Mouse (Mus musculus) adrenal gland, adult 2 months (tissue): Measurements from ENCODE around the gene Ccdc73. TPM values are rescaled to one million over a fixed set of nuclear protein-coding genes. Genes with fewer than 3 reads are reported as not detected.

Experiments used
- DNase-seq: peaks from one replicate; pipeline ENCODE4 v3.0.0; 2021
- polyA plus RNA-seq: library from polyadenylated mRNA; depleted of rRNA; stranded (reverse); fragments of >200 nt; gene quantifications from 2 replicates; pipeline ENCODE4 v1.2.3, GENCODE M21; 2012; rRNA removed
- total RNA-seq, 2 experiments: library from RNA; stranded (reverse); gene quantifications; 2 replicates each; pipeline ENCODE4 v1.2.3; 2021

Ccdc73 gene
- total and polyA plus RNA-seq, 3 experiments: 1.2 to 6.9 (median 5.3) TPM

DNA sequence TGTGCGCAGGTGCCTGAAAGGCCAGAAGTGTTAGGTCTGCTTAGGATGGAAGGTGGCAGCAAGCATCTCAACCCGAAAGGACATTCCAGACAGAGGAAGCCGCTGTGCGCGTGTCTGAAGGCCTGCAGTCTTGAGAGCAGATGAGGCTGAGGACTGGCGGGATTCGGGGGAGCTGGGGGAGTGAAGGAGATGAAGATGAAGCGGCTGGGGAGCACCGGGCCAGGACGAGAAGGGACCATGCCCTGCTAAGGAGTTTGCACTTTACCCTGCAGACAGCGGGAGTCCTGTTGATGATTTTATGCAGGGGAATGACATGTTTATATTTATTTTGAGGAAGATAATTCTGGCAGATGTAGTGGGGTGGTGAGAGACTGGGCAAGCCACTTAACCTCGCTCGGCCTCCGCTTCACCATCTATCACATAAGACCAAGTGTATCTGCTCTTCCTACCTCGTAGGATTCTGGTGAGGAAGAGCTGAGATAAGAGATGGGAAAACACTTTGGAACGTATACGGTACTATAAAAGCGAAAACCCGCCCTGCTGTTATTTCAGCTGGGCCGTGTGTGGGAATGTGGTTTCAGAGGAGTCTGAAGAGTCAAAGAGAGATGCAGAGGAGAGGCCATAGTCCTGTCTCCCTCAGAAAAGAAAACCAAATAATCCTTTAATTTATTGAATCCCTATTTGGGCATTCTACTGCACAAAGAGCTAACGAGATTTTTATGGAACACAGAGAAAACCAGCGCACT is 159.5 kb downstream of the Ccdc73 start:
- no peak for DNase-seq

- DNase-seq: peak; percentile 88
These were observed 161.2 kb downstream of the Ccdc73 start for GRCm38 (mm10) chr2:105028806-105029205.

GRCm38 (mm10) chr2:105030505-105030904 is 162.9 kb downstream of the Ccdc73 start:
- no peak for DNase-seq

DNA sequence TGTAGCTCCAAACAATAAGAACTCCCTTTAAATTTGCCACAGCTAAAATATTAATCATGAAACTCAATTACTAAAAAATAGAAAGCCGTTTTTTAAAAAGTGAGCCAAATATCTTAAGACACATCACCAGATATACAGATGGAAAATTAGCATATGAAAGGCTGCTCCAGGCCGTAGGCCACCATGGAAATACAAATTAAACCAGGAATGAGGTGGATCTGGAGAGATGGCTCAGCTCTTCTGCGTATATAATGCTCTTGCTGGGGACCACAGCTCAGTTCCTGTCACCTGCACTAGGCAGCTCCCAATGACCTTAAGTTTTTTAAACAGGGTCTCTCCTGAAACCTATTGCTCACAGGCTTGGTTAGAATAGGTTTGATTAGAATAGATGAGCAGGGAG is 166.5 kb downstream of the Ccdc73 start:
- DNase-seq: no peak

DNA sequence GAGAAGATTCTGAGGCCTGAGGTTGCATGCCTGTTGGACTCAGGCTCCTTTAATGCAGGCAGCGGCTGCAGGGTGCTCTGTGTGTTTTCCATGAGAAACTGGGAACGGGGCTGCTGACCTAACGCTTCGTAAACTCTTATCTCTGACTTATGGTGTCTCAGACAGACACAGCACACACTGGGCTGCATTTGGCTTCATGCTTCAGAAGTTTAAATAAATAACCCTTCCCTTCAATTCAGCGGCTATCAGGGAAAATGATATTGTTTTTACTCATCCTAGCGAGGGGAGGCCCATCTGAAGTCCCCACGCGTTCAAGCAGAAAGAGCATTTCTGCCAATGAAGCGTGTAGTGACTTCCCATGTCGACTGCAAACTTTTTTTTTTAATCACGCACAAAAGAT is 168.4 kb downstream of the Ccdc73 start:
- peak; percentile 34 for DNase-seq

GRCm38 (mm10) chr2:105036401-105037070 is 168.9 kb downstream of the Ccdc73 start:
- peak; percentile 59 for DNase-seq

GRCm38 (mm10) chr2:105037956-105038569 is 170.5 kb downstream of the Ccdc73 start:
- no peak for DNase-seq

DNA sequence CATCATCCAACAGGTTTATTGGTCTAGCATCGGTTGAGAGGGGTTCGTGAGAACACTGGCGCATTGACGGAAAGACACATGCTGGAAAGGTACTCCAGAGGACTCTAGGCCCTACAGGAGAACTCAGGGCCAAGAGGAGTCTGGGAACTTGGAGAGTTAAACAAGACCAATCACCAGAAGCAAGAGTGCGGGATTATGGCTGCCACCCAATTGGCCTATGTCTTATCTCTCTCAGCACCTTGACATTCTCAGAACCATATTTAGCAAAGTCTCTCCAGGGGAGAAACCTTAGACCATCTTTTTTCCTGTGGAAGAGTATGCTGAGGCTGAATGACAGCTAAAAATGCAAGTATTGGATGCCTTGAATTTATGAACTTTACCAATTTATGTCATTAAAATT is 171.3 kb downstream of the Ccdc73 start:
- peak; percentile 9 for DNase-seq

GRCm38 (mm10) chr2:105040859-105041258 is 173.3 kb downstream of the Ccdc73 start:
- peak; percentile 25 for DNase-seq

- DNase-seq: no peak
These were observed 175.5 kb downstream of the Ccdc73 start for GRCm38 (mm10) chr2:105043152-105043551.

GRCm38 (mm10) chr2:105048301-105048700 is 180.7 kb downstream of the Ccdc73 start:
- no peak for DNase-seq

GRCm38 (mm10) chr2:105055529-105055928 is 187.9 kb downstream of the Ccdc73 start:
- DNase-seq: no peak

DNA sequence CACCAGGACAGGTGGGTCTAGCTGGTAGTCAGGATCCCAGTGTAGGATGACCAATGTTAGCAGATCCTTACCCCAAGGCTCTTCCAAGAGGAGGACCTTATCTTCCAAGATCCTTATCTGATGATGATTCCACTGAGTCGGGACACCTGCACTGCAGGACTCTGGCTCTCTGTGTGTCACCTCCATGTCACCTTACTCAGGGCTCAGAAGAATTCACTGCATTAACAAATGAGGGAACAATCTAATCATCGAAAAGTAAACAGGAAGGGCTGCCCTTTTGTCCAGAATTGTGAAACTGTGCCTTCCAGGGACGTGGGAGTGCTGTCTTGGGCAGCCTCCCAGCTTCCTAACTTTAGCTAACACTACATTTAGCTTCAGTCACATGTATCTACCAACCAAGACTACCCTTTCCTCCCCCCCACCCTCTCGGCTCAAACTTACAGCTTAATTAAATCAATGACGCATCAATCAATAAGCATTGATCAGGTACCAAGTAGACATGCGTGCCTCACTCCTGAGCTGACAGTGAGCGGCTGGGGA is 191.0 kb downstream of the Ccdc73 start:
- no peak for DNase-seq

DNA sequence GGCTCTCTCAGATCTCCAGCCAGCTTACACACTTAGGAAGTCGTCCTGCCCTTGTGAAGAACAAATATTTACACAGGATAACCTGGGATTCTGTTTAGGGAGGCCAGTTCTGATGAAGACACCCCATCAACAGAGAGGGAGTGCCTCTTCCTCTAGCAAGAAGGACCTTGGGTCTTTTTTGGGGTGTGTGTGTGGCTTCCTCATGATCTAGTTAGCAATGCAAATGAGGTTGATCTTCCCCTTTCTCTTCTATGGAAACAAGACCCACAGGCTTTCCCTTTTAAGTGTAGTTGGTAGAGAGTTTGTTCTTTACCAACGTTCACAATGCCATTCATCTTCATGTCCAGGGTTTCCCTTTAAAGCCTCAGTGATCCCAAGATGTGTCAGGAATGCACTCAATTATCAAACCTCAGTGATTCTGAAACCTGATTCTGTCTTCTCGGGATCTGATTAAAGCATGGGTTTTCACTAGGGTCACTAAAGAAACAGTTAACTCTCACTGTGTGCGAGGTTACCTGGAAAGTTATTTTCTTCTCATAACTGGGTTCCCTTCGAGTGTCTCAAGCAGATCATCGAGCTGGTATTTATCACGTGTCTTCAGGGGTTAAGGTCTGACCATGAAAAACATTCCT is 195.3 kb downstream of the Ccdc73 start:
- no peak for DNase-seq

Other genes starting within 250 kb of the Ccdc73 start
- 10 to 100 TPM in 1 of 2 experiments, 1 to 10 TPM in 1; 7.8 to 17.1 TPM for gene Tcp11l1, start 155.6 kb upstream of the Ccdc73 start, total RNA-seq
- 9.0 and 11.1 TPM in 2 replicates for gene Tcp11l1, start 155.6 kb upstream of the Ccdc73 start, polyA plus RNA-seq
- gene Pin1rt1, start 151.4 kb upstream of the Ccdc73 start, total RNA-seq: not detected
- not detected in 2 replicates for gene Pin1rt1, start 151.4 kb upstream of the Ccdc73 start, polyA plus RNA-seq
- 1 to 10 TPM; 1.6 to 2.0 TPM for gene Depdc7, start 124.9 kb upstream of the Ccdc73 start, total RNA-seq
- gene Depdc7, start 124.9 kb upstream of the Ccdc73 start, polyA plus RNA-seq: 0.21 and 0.59 TPM in 2 replicates
- 10 to 100 TPM; 19.1 to 29.0 TPM for gene Qser1, start 51.0 kb upstream of the Ccdc73 start, total RNA-seq
- 3.0 and 3.6 TPM in 2 replicates for gene Qser1, start 51.0 kb upstream of the Ccdc73 start, polyA plus RNA-seq
- 1 to 10 TPM; 4.1 to 9.6 TPM for gene Prrg4, start 17.9 kb upstream of the Ccdc73 start, total RNA-seq
- 1.1 and 1.3 TPM in 2 replicates for gene Prrg4, start 17.9 kb upstream of the Ccdc73 start, polyA plus RNA-seq
- 100 to 1,000 TPM; 121 to 150 TPM for gene Eif3m, start 149.3 kb downstream of the Ccdc73 start, total RNA-seq
- gene Eif3m, start 149.3 kb downstream of the Ccdc73 start, polyA plus RNA-seq: 5.2 and 6.6 TPM in 2 replicates
- not detected for gene Gm11060, start 224.2 kb downstream of the Ccdc73 start, total RNA-seq
- gene Gm11060, start 224.2 kb downstream of the Ccdc73 start, polyA plus RNA-seq: not detected in 2 replicates